27 mouse cellular contexts compared by ENCODE assay signal in the genomic region with DNA sequence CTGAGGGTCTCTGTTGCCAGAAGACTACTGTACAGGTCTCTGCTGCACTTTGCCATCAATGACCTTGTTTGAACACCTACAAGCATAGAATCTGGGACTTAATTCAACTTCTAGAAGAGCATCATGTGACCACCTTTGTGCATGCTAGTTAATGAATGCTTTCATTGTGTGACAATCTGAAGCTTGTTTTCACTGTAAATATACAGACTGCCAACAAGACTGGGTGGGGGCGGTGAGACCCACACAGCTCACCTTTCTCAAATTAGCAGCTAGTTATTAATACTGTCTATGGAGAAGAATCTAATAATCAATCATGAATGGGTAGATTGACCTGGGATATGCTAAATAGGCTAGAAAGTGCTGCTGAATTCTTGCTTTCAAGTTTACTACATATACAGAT. TPM values are rescaled to one million over a fixed set of nuclear protein-coding genes. Genes with fewer than 3 reads are reported as not detected.
"Had no signal": no experiment of that assay in that cellular context is flagged by ENCODE, and none has a peak within 500 bp of the region (broad histone marks: within the 10 kb centered on the region; RNA-seq: fewer than 3 reads in every experiment).

No protein-coding gene starts in this region.

- H3K36me3 ChIP-seq: heart, embryonic 10.5 days; heart, embryonic 12.5 days; hindbrain, embryonic 10.5 days; hindbrain, embryonic 12.5 days; intestine, embryonic 15.5 days; limb, embryonic 10.5 days; limb, embryonic 12.5 days had no signal

- H3K9me3 ChIP-seq: heart, embryonic 10.5 days; heart, embryonic 12.5 days; hindbrain, embryonic 10.5 days; hindbrain, embryonic 12.5 days; intestine, embryonic 15.5 days; limb, embryonic 10.5 days; limb, embryonic 12.5 days had no signal

- H3K4me1 ChIP-seq: heart, embryonic 10.5 days; heart, embryonic 12.5 days; hindbrain, embryonic 10.5 days; hindbrain, embryonic 12.5 days; intestine, embryonic 15.5 days; limb, embryonic 10.5 days; limb, embryonic 12.5 days had no signal

- H3K27me3 ChIP-seq: heart, embryonic 12.5 days; hindbrain, embryonic 12.5 days; intestine, embryonic 15.5 days; limb, embryonic 12.5 days had no signal

- DNase-seq: gastrocnemius, adult 2 months; gastrocnemius, postnatal 10 days; gastrocnemius, postnatal 25 days; heart, adult 18-20 months; heart, postnatal 10 days; heart, postnatal 4 days; kidney, adult 18-20 months; kidney, adult 8-10 months; kidney, postnatal 10 days; kidney, postnatal 25 days; kidney, postnatal 4 days had no signal

- H3K4me2 ChIP-seq: heart, embryonic 12.5 days; hindbrain, embryonic 12.5 days; hindbrain, embryonic 14.5 days; intestine, embryonic 15.5 days; limb, embryonic 12.5 days had no signal

- H3K27ac ChIP-seq: gastrocnemius, adult 2 months; heart, embryonic 10.5 days; hindbrain, embryonic 10.5 days; hindbrain, embryonic 12.5 days; hindbrain, embryonic 14.5 days; intestine, embryonic 15.5 days; layer of hippocampus, adult 2 months; left cerebral cortex, adult 2 months; limb, embryonic 10.5 days; limb, embryonic 12.5 days had no signal

- H3K9ac ChIP-seq: heart, embryonic 12.5 days; hindbrain, embryonic 12.5 days; hindbrain, embryonic 14.5 days; intestine, embryonic 15.5 days; limb, embryonic 12.5 days had no signal

- ATAC-seq: hindbrain, embryonic 16.5 days; inflammation-experienced regulatory T-cells, adult 6 months; intestine, embryonic 15.5 days; intestine, postnatal 0 days had no signal

- H3K4me3 ChIP-seq: gastrocnemius, adult 2 months; heart, embryonic 10.5 days; heart, embryonic 12.5 days; hindbrain, embryonic 10.5 days; hindbrain, embryonic 12.5 days; intestine, embryonic 15.5 days; layer of hippocampus, adult 2 months; left cerebral cortex, adult 2 months; limb, embryonic 10.5 days; limb, embryonic 12.5 days had no signal

RNA-seq across cellular contexts. Expression of a gene that starts 30.6 kb away (rescaled TPM):
- total RNA-seq: gastrocnemius, adult 2 months; gastrocnemius, postnatal 10 days; gastrocnemius, postnatal 25 days; granulocyte monocyte progenitor cell, adult 5-6 weeks had no signal
- polyA plus RNA-seq: inflammation-experienced regulatory T-cells, adult 6 months; kidney, embryonic 14.5 days; kidney, embryonic 16.5 days had no signal
